Mouse (Mus musculus): ENCODE measurements around the gene Fam76b.
"Not testable (repeated sequence)": the region's sequence is repeated elsewhere in the genome, so short reads cannot be mapped to it uniquely, and the experiment has no call there.

Gene Fam76b

DNA sequence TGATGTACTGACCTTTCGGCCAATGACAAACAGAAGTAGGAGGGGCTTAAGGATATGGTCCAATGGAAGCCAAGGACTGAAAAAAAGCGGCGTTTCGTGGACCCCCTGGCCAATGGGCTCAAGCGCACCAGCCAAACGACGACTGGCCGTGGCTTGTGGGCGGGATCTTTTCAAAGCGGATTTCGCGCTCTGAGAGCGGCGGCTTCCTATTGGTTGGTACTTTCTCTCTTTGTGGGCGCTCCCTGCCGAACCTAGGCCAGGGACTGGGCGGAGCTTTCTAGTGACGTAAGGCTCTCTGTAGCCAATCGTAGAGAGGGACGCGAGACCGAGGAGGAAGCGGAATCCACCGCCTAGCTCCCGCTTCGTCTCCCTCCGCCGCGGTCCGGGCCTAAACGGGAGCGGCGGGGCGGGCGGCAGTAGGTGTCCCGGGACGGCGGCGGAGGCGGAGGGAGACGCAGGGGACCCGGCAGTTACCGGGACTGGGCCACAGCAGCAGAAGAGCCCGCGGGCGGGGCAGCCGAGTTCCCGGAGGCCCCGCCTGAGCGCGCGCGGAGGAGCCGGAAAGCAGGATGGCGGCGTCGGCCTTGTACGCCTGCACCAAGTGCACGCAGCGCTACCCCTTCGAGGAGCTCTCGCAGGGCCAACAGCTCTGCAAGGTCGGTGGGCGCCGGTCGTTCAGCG is at the start of gene Fam76b:
Gene Fam76b (plus strand): TSS at position 311 of the 681 bp plus-strand sequence.
- DNase-seq (ENCODE audit: low spot score), result peak; percentile 100

DNA sequence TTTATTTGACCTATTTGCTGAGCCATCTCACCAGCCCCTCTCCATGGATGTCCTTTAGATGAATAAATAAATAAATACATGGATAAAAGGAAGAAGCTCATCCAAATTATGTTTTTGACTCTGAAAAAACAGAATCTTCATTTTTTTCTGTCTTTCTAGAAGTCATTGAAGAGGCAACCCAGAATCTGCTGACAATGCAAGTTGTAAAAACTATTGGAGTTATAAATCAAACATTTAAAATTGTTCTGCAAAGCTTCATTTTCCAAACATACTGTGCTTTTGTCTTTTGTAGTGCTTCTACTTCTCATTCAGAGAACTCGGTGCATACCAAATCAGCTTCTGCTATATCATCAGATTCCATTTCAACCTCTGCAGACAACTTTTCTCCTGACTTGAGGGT is 45.5 kb upstream of the Fam76b start:
- DNase-seq (ENCODE audit: low spot score), result no peak

DNA sequence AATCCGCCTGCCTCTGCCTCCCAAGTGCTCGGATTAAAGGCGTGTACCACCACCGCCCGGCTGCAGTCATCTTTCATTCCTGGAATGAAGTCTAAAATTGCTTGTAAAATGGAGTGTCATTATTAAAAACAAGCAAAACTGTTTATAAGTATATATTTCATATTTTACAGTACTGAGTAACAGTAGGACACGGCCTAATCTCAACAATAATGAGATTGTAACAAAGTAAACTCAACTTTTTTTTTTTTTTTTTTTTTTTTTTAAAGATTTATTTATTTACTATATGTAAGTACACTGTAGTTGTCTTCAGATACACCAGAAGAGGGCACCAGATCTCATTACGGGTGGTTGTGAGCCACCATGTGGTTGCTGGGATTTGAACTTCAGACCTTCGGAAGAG is 36.7 kb upstream of the Fam76b start:
- not testable (repeated sequence) for DNase-seq (ENCODE audit: low spot score)

DNA sequence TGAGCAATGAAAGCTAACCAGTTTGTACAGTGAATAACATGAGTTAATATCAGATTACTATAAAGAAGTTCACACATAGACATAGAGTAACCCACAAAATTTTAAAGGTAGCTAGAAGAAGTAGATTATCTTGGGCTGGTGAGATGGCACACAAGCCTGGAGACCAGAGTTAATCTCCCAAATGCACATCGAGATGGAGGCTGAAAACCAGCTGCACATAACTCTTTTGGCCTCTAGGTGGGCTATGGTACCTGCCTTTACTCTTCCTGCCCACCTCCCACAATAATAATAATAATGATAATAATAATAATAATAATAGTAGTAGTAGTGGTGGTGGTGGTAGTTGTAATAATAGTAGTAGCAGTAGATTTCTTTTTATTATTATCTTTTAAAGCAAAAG is 33.2 kb upstream of the Fam76b start:
- no peak for DNase-seq (ENCODE audit: low spot score)

DNA sequence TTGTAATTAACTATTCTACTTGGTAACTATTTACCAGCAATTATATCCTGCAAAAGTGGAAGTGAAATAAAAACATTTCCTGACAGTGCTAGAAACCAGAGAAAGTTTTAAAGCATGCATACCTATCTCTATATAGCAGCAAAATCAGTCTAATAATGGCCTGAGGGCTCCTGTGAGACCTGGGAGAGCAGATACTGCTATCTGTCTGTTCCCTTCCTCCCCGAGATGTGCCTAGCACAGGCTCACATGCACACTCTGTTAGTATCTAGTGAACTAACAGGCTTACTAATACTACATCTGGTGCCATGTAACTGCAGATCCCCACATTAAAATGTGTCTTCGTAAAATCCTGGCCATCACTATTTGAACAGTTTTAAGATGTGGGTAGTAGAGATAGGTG is 32.8 kb upstream of the Fam76b start:
- DNase-seq (ENCODE audit: low spot score), result no peak

DNA sequence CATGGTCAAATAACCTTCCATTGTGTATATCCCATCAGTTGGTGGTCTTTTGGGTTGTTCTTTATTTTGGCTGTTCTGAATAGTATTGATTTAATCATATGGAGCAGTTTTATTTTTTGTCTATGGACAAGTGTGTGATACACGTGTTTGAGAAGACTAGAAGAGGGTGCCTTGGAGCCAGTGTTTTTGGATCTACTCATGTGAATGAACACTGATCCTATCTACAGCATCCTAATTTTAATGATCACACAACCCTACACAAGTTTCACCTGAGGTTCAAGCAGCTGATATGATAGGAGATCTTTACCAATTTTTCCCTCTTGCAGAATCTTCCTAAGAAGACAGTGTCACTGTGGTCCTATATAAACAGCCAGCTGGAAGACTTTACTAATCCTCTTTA is 23.0 kb upstream of the Fam76b start:
- DNase-seq (ENCODE audit: low spot score), result no peak

DNA sequence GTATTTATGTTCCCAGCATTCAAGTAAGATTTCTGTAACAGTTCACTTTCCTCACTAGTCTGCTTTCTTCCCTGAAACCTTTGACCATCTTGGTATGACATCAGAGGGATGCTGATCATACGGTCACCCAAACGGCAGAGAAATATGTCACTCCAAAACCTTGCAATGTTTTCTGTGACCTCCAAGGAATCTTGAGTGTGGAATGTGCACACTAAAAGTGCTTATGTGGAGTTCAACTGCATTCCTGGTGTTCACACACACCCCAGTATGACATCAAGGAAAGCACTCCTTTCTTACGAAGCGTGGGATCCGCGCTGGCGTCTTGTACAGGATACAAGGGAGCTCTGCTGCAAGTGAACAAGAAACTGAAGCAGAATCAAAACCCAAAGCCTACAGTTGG is 20.7 kb upstream of the Fam76b start:
- no peak for DNase-seq (ENCODE audit: low spot score)

DNA sequence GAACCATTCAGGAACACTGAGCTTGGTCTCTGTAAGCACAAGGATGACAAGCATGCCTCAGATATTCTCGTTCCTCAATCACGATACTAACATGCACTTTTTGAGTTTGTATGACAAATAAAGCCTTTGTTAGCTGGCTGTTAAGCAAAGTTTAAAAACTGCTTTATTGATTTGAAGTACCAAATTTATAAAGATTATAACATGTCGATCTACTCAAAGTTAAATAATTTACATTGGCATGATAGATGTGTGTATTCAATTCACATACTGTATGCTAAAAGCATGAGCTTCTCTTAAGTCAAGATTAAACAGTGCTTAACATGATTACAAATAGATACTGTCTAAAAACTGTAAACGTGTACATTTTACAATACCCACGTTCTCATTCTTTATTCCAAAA is 19.9 kb upstream of the Fam76b start:
- no peak for DNase-seq (ENCODE audit: low spot score)

DNA sequence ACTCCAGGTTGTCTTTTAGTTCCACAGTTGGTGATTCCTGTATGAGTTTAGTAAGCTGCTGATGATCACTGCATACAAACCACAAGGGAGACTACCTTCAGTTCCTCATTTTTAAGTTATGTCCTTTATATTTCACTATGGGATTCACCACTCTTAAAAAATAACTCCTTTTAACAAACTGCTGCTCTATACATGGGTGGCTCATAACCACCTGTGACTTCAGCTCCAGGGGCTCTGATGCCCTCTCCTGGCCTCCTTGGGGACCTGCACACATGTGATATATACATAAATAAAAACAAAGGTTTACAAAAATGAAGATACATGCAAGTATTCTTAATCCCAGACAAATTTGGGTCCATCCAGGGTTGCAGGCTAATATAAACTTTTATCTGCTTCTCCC is 17.6 kb upstream of the Fam76b start:
- no peak for DNase-seq (ENCODE audit: low spot score)

DNA sequence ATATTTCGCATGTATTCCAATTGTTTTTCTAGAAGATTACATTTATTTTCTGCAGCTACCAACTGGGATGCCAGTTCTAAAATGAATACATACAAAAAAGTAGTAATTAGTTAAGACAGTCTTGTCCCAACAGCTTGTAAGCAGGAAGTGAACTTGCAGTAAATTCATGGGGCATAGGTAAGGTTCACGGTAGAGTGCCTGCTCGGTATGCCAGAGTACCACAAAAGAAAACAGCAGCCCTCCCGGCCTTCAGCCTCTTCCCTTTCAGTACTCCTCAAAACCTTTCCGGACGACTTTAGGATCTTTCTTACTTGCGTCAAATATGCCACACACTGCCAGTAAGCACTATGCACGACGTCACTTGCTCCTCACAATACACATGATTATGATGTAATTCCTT is 9.1 kb upstream of the Fam76b start:
- no peak for DNase-seq (ENCODE audit: low spot score)

DNA sequence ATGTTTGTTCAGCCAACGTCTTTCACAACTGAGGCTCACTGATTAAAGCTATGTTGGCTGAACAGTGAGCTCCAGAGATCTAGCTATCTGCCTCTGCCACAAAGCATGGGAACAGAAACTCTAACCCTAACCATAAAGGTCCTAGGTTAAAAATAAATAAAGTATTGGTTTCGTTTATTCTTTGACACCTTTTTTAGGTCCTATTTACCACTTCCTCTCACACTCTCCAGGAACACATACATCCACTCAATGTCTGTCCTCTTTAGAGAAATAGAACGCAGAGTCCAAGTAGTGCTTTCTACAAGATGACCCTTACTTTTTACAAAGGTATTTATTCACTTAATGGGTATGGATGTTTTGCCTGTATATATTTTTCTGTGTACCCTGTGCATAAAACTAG is 6.7 kb upstream of the Fam76b start:
- DNase-seq (ENCODE audit: low spot score), result no peak

DNA sequence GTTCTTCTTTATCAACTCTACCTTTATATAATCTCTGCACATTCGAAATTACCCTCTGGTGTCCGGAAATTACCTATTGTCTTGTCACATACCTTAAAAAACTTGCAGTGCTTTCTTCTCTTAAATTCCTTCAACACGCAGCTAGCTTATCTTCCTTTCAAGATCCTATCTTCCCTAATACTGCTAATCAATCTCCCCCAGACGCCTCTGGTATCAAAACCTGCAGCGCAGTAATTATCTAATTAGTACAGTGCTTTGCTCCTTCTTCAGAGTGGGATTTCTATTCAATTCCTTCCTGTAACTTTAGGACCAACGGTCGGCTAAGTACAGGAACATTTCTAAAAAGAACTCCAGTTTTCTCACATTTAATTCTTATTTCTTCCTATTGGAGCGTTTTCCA is 1.6 kb upstream of the Fam76b start:
- no peak for DNase-seq (ENCODE audit: low spot score)

DNA sequence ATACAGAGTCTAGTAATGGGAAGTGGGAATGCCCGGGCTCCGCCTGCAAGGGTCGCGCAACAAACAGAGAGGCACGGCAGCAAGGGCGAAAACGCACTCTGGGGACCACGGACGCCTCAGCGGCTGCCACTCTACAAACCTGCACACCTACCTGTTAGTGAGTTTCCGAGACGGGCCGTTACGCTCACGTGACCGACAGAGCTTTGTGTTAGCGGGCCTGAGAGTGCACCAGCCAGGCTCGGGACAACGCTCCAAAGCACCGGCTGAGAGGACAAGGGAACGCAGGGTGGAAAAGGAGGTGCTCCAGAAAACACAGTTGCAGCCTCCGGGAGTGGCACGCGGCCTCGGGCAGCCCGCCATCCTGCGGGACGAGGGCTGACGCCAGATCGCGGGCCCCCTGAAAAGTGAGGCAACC is 1.1 kb upstream of the Fam76b start:
- DNase-seq (ENCODE audit: low spot score), result peak; percentile 57

DNA sequence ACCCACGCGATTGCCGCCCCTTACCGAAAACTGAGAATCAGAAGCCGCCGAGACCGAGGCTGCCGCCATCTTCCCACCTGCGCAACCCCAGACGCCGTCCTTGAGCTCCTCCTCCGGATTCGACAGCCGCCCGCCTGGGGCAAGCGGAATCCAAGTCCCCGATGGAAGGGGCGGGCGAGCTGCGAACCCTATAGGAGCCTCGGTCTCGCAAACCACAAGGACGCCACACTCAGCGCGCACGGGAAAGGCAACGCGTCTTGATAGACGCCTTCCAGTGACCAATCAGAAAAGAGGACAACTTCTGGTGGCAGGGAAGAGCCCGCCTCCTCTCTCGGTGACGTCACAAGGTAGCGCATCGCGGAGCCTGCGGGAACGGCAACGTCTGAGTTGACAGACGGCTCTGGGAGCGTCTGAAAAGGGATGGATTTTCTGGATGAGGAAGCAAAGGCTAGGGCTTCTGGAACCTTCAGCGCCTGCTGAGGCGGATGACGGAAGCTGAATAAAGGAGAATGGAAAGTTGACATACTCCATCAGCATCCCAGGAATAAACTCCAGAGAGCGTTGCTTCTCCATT is 597 bp upstream of the Fam76b start, which contains the start of gene Cep57:
Gene Cep57 (minus strand): TSS at position 276 of the 574 bp plus-strand sequence.
- peak; percentile 97 for DNase-seq (ENCODE audit: low spot score)

DNA sequence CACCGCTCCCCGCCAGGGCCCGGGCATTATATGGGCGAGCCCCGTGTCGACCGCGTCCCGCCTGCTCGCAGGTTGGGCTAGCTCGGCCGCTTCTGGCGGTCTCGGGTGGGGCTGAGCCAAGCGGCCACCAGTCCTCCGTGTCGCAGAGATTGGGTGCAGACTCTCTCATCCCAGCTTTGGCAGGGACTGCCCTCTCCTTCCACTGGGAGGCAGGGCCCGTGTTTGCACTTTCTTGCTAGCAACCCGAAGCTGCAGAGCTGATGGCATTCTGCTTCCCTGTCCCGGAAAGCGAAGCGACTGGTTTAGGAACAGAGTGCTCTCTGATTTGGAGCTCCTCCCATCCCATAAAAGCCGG is 548 bp downstream of the Fam76b start:
- no peak for DNase-seq (ENCODE audit: low spot score)

DNA sequence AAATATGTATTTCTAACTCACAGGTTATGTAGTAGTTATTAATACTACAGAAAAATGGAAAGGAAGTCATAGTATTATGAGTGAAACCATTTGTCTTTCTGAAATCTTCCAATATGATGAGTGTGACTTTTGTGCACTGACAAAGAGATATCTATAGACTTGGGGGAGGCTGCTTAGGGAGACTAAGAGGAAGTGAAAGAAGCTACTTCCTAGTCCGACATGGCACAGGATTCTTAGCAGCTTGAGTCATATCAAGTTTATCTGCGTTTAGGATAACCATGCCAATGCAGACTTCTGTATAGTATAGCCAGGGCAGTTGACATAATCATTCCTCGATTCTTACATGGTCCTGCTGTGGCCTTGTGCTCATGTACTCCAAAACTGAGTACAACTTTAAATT is 7.7 kb downstream of the Fam76b start:
- no peak for DNase-seq (ENCODE audit: low spot score)

DNA sequence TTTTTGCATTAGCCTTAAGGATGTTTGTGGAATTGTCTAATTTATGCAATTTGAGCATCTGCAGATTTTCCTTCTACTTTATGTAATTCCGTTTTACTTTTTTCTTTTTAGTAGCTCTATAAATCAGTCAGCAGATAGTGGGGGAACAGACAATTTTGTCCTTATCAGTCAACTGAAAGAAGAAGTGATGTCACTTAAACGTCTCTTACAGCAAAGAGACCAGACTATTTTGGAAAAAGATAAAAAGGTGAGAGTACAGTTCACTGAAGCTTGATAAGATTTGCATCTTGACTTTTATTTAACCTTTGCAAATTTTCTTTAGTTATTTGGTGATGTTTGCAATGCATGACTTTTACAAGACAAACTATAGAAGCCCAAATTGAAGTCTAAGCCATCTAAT is 9.2 kb downstream of the Fam76b start:
- DNase-seq (ENCODE audit: low spot score), result no peak

DNA sequence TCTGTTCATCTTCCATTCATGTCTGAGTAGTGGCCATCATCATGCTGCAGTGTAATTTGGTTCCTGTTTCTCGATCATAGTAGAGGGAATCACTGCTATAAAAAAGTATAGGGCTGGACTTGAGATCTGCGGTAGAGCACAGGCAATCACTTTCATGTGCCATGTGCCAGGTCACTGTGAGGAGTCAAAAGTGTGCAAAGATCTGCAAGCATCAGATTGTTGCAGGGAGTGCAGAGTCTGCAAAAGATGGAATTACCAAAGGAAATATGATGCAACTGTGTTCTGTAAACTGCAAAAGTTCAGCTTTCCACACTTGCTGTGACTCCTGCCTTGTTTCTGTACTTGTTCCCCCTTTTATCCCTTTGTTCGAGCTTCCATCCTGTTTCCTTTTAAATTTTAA is 20.1 kb downstream of the Fam76b start:
- no peak for DNase-seq (ENCODE audit: low spot score)

DNA sequence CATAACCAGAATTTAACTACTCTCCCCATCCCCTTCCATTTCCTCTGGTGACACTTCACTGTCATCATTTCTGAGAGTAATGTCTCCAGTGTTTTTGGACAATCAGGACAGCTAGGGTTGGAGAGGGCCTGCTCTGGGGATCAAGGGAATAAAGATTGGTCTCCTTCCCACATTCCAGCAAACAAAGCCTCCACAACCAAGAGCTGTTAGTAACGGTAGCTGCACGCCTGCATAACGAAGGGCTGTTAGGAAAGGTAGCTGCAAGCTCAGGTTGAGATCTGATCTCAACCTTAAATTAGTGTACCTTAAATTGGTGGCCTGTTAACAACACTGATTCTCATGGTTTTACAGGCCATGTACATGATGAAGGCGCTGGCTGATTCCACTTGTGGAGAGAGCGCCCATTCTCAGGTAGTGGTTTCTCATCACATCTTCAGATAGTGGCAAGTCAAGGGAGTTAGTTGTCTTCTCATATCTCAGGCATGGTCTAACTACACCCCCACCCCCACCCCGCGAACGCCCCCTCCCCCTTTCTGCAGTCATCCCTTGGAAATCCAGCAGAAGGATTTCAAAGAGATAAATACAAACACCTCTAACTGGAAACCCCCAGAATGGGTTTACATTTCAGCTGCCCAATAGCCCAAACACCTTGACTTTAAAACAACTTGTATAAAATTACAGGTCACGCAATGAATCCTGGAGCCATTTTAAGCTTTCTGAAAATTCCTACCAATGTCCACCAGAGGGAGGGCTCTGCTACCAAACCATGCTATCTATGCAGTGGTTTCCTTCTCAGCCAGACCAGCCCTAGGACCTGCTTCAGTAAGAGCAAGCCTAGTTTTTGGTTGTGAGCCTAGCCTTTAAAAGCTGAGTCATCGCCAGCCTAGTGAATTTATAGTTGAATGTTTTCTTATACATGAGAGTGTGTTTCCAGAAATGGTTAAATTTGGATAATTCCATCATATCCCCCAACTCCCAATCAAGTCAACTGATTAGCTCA is 21.3 kb downstream of the Fam76b start:
- DNase-seq (ENCODE audit: low spot score), result peak; percentile 33

DNA sequence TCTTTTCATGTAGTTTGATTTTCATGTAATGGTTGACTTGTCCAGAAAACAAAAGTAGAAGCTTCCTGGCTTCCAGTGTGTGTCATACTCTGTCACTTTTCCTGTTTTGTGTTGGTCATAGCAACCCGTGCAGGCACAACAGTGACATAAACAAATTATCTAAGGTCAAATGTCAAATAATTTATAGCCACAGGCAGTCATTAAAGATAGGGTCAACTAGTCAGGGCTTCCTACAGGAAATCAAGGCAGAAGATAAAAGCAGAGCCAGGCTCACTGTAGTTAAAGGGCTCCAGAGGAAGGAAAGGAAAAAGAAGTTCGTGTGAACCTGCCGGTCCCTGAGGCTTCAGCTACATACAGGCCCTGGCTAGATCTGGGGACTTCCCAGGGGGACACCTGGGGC is 26.4 kb downstream of the Fam76b start:
- DNase-seq (ENCODE audit: low spot score), result no peak

DNA sequence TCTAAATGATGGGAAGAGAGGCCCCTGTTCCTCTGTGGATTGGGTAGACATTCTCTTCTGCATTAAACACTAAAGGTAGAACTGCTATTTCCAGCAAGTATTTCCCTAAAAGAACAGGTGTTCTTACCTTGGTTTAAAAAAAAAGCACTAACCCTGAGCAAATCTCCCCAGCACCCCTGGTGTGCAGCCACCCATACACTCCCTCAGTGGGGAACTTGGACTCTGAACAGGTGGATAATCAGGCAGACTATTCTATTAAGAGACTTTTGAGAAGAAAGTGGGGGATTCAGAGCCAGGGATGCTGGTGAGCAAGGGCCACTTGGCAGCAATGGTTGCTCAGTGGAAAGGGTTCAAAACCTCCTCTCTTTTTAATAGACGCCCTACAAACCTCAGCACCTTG is 28.7 kb downstream of the Fam76b start:
- no peak for DNase-seq (ENCODE audit: low spot score)

DNA sequence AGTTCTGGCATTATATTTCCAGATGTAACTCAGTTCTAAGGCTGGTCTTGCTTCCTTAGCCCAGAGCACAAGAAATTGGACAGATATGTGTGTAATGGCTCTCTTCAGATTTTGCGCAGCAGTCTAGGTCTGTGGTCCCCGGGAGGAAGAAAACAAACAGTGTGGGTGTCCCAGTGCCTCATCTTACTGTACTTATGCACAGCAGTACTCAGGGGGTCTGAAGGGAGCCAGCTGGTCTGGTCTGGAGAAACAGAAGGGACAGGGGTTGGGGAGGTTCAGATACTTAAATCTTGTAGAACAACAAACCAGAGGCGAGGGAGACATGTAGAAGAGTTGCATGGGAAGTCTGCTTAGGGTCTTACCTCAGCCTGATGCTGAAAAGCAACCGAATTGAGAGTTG is 29.3 kb downstream of the Fam76b start:
- no peak for DNase-seq (ENCODE audit: low spot score)

DNA sequence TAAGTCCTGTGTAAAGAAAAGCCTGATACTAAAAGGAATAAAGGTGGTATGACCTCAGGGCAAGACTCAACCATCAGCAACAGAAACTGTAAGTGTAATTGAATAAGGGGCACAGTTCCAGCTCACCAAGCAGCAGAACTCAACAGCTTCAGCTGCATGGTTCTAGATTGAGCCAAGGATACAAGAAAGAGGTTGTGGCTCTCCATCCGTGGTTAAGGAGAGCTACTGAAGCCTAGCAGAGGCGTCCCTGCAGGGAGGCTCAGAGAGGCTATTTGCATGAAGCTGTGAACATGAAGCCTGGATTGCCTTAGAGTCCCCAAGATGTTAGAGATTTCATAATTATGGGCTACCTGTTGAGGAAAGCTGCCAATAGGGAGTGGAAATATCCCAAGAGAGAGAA is 40.1 kb downstream of the Fam76b start:
- DNase-seq (ENCODE audit: low spot score), result no peak

Measured in T-cell, adult 2 months (primary cell).